Mouse (Mus musculus) neural tube, embryonic 14.5 days (tissue): ENCODE measurements around the gene 1700042G07Rik. TPM values are rescaled to one million over a fixed set of nuclear protein-coding genes. Genes with fewer than 3 reads are reported as not detected.

Experiments used
- ATAC-seq: fragments of 200-750 bp; cut with Nextera tagmentation; 2 replicates; pipeline ENCODE4 v1.8.0; 2017; ENCODE audit warnings: low read depth, mild to moderate bottlenecking, moderate TSS enrichment, moderate library complexity
- H3K27ac ChIP-seq: fragments of 300-500 bp; sonication (generic); 2 replicates; pipeline ENCODE4 v1.5.1; 2014; ENCODE audit warnings: low read depth, mild to moderate bottlenecking, control low read depth, low read length, moderate library complexity, mixed read lengths
- H3K27me3 ChIP-seq: fragments of 300-500 bp; sonication (generic); 2 replicates; pipeline ENCODE4 v1.6.1; 2014; ENCODE audit warnings: low read length; ENCODE audit not compliant: control insufficient read depth, insufficient read depth
- H3K36me3 ChIP-seq: fragments of 300-500 bp; sonication (generic); 2 replicates; pipeline ENCODE4 v1.6.1; 2014; ENCODE audit warnings: low read length, mixed read lengths; ENCODE audit not compliant: control insufficient read depth, insufficient read depth
- H3K4me1 ChIP-seq: fragments of 300-500 bp; sonication (generic); 2 replicates; pipeline ENCODE4 v1.6.1; 2014; ENCODE audit warnings: low read length; ENCODE audit not compliant: control insufficient read depth, insufficient read depth
- H3K4me2 ChIP-seq: fragments of 300-500 bp; sonication (generic); 2 replicates; pipeline ENCODE4 v1.6.1; 2014; ENCODE audit warnings: mild to moderate bottlenecking, low read depth, low read length, control low read depth
- H3K4me3 ChIP-seq: fragments of 300-500 bp; sonication (generic); 2 replicates; pipeline ENCODE4 v1.5.1; 2014; ENCODE audit warnings: low read depth, low read length, control low read depth, mixed read lengths
- H3K9ac ChIP-seq: fragments of 300-500 bp; sonication (generic); replicated peaks from 2 replicates; pipeline ENCODE4 v1.6.1; 2014; ENCODE audit warnings: low read depth, mild to moderate bottlenecking, control low read depth, low read length, mixed read lengths
- H3K9me3 ChIP-seq: fragments of 300-500 bp; sonication (generic); 2 replicates; pipeline ENCODE4 v1.6.1; 2016; ENCODE audit warnings: low read length; ENCODE audit not compliant: control insufficient read depth
- WGBS: fragments of 180-500 bp; shearing (Covaris S2); extraction: QIAGEN DNeasy Blood & Tissue Kit; methylation state at CpG from one replicate; pipeline ENCODE4 v1.1.7; 2014; 5-methylcytosine and 5-hydroxymethylcytosine counted together
- polyA plus RNA-seq: library from polyadenylated mRNA; unstranded; fragments of >200 nt; fragmentation: Nextera tagmentation; extraction: Ambion mirVana; gene quantifications from 2 replicates; pipeline ENCODE4 v1.2.1, GENCODE M21; 2014

The 1700042G07Rik gene
- polyA plus RNA-seq, 1 experiment from 2014 or later, result not detected

DNA sequence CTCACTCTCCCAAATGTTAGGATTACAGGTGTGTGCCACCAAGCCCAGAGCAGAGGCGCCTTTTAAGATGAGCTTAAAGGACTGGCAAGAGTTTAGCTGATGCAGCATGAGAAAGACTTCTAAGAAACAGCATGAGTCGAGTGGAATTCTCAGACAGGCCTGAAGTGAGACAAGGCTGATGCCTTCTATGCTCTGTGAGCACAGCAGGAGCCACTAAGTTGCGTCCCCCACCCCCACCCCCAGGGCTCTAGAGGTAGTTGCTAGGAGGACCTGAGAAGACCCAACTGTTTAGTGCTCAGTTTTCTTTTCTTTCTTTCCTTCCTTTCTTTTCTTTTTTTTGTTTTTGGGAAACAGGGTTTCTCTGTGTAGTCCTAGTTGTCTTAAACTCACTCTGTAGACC is 8.9 kb downstream of the 1700042G07Rik start:
- Histone ChIP-seq H3K9ac (no peak overlapping the region), H3K4me1 (no peaks in the 10 kb centered on the region), H3K4me2 (no peak overlapping the region), H3K27ac (no peak overlapping the region), H3K9me3 (no peaks in the 10 kb centered on the region), H3K4me3 (no peak overlapping the region), H3K36me3 (no peaks in the 10 kb centered on the region), H3K27me3 (no peaks in the 10 kb centered on the region)
- no peak for ATAC-seq
- 40% methylated on average over 3 of the region's 3 CpGs for WGBS

DNA sequence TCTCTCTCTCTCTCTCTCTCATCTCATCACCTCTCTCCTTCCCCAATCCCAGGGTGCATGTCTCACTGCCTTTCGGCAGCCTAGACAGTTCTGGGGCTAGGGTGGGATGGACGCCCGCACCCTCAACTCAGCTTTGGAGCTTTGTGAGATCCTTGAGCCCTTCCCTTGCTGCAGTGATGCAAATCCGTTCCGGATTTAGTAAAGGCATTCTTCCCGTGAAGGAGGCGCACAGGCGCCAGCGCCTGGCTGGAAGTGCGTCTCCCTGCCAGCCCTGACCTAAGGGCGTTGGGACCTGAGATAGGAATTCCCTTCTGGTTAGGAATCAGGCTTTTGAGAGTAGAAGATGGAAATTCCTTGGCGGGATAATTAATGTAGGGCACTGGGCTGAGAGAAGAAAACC is 9.6 kb downstream of the 1700042G07Rik start:
- Histone ChIP-seq H3K27me3 (no peaks in the 10 kb centered on the region), H3K4me2 (0 out of 2 replicates have a peak overlapping the region, but pooled peaks have one; percentile 4), H3K9me3 (no peaks in the 10 kb centered on the region), H3K4me1 (no peaks in the 10 kb centered on the region), H3K27ac (no peak overlapping the region), H3K4me3 (no peak overlapping the region), H3K9ac (no peak overlapping the region), H3K36me3 (no peaks in the 10 kb centered on the region)
- WGBS, result 16% methylated on average over 12 of the region's 12 CpGs
- no peak for ATAC-seq

- Histone ChIP-seq H3K27me3 (no peaks in the 10 kb centered on the region), H3K4me3 (no peak overlapping the region), H3K36me3 (no peaks in the 10 kb centered on the region), H3K4me2 (no peak overlapping the region), H3K9ac (no peak overlapping the region), H3K9me3 (no peaks in the 10 kb centered on the region), H3K4me1 (no peaks in the 10 kb centered on the region), H3K27ac (no peak overlapping the region)
- no peak for ATAC-seq
- 92% methylated on average over 4 of the region's 4 CpGs for WGBS
Measured at GRCm38 (mm10) chr4:116185083-116185482, 11.9 kb downstream of the 1700042G07Rik start.

DNA sequence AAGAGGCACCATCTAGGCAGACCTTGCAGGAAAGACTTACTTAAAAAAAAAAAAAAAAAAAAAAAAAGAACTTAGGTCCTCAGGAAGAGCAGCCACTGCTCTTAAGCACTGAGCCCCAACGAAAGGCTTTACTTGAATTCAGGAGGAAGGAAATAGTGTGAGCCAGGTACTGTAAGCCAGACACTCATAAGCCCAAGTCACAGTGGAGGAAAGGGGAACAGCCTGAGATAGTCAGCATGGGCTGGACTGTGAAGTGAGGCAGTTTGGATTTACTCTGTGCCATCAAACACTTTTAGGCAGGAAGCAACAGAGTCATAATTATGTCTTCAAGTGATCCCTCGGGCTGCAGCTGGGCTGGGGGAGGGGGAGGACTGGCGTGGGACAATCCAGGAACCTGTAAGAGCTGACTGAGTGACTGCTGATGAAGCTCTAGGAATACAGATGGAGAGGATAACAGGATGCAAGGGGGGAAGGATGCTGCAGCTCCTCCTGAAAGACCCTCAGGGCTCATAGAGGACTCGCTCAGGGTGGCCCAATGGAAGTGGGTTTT is 19.2 kb downstream of the 1700042G07Rik start:
- 34% methylated on average over 4 of the region's 4 CpGs for WGBS
- H3K36me3 ChIP-seq, result no peaks in the 10 kb centered on the region
- no peak overlapping the region for H3K9ac ChIP-seq
- H3K4me3 ChIP-seq, result no peak overlapping the region
- no peaks in the 10 kb centered on the region for H3K27me3 ChIP-seq
- H3K9me3 ChIP-seq, result no peaks in the 10 kb centered on the region
- H3K27ac ChIP-seq, result no peak overlapping the region
- no peaks in the 10 kb centered on the region for H3K4me1 ChIP-seq
- H3K4me2 ChIP-seq, result no peak overlapping the region
- ATAC-seq, result no peak

- no peaks in the 10 kb centered on the region for H3K36me3 ChIP-seq
- no peak overlapping the region for H3K27ac ChIP-seq
- no peaks in the 10 kb centered on the region for H3K27me3 ChIP-seq
- no peak overlapping the region for H3K9ac ChIP-seq
- no peak overlapping the region for H3K4me3 ChIP-seq
- no peaks in the 10 kb centered on the region for H3K9me3 ChIP-seq
- H3K4me2 ChIP-seq, result no peak overlapping the region
- ATAC-seq, result no peak
- WGBS, result 73% methylated on average over 9 of the region's 9 CpGs
- H3K4me1 ChIP-seq, result no peaks in the 10 kb centered on the region
Measured at GRCm38 (mm10) chr4:116193583-116194383, 20.6 kb downstream of the 1700042G07Rik start.

DNA sequence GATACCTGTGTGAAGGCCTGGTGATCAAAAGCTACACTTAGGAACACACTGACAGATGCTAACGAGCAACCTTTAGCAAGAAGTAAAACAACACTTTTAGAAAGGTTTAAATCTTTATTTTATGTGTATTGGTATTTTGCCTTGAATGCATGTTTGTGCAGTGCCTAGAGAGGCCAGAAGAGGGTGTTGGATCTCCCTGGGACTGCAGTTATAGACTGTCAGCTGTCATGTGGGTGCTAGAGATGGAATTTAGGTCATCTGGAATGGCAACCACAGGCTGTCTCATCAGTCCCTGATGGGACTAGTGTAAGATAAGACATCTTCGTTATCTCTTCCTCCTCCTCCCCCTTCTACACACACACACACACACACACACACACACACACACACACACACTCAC is 25.2 kb downstream of the 1700042G07Rik start:
- Histone ChIP-seq H3K27ac (no peak overlapping the region), H3K36me3 (no peaks in the 10 kb centered on the region), H3K4me3 (no peak overlapping the region), H3K27me3 (no peaks in the 10 kb centered on the region), H3K9me3 (no peaks in the 10 kb centered on the region), H3K4me2 (no peak overlapping the region), H3K4me1 (no peaks in the 10 kb centered on the region), H3K9ac (no peak overlapping the region)
- ATAC-seq, result no peak
- 90% methylated on average over 2 of the region's 2 CpGs for WGBS

GRCm38 (mm10) chr4:116204422-116204821 is 31.2 kb downstream of the 1700042G07Rik start:
- Histone ChIP-seq H3K4me1 (no peaks in the 10 kb centered on the region), H3K4me2 (no peak overlapping the region), H3K36me3 (no peaks in the 10 kb centered on the region), H3K9ac (no peak overlapping the region), H3K9me3 (no peaks in the 10 kb centered on the region), H3K27ac (no peak overlapping the region), H3K4me3 (no peak overlapping the region), H3K27me3 (no peaks in the 10 kb centered on the region)
- 74% methylated on average over 3 of the region's 3 CpGs for WGBS
- no peak for ATAC-seq

DNA sequence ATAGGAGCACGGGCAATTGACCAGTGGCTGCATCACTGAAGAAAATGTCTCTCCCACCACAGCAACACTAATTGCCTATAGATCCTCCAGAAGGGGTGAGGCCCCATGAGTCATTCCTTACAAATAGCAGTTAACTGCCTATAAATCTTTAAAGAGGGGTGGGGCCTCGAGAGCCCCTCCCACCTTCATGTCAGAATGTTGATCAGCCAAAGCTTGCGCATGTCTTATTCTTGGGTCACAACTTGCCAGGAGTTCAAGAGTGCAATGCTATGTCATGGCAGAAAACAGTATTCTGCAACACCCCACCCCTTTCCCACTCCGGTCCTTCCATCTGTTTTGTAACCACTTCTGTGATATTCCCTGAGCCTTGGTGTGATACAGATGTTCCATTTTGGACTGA is 33.4 kb downstream of the 1700042G07Rik start:
- Histone ChIP-seq H3K4me2 (no peak overlapping the region), H3K27me3 (no peaks in the 10 kb centered on the region), H3K9me3 (no peaks in the 10 kb centered on the region), H3K36me3 (no peaks in the 10 kb centered on the region), H3K9ac (no peak overlapping the region), H3K4me3 (no peak overlapping the region), H3K4me1 (no peaks in the 10 kb centered on the region), H3K27ac (no peak overlapping the region)
- ATAC-seq, result no peak
- WGBS, result 57% methylated on average over 4 of the region's 4 CpGs

DNA sequence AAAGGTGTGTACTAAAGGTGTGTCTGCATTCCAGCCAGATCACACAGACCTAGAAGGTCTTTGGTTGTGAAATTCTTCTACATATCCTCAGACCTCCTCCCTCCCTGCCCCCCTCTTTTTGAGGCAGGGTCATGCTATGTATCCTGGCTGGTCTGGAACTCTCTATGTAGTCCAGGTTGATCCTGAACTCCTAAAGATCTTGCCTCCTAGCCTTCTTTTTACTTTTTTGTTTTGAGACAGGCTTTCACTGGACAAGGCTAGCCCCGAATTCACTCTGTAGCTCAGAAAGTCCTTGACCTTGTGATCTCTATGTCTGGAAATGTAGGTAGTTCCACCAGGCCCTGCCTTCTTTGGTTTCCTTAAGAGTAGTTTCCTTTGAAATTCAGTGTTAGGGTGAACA is 35.7 kb downstream of the 1700042G07Rik start:
- no peak for ATAC-seq
- WGBS, result 90% methylated on average over 1 of the region's 1 CpGs

More for the DNA sequence above, 35.7 kb downstream of the 1700042G07Rik start:
- Histone ChIP-seq H3K9me3 (no peaks in the 10 kb centered on the region), H3K36me3 (no peaks in the 10 kb centered on the region), H3K4me3 (no peak overlapping the region), H3K9ac (no peak overlapping the region), H3K27ac (no peak overlapping the region), H3K4me2 (no peak overlapping the region), H3K4me1 (no peaks in the 10 kb centered on the region), H3K27me3 (no peaks in the 10 kb centered on the region)
